Mouse (Mus musculus): ENCODE data around the gene Mki67.
"Not testable (repeated sequence)": the region's sequence is repeated elsewhere in the genome, so short reads cannot be mapped to it uniquely, and the experiment has no call there.

Gene Mki67

DNA sequence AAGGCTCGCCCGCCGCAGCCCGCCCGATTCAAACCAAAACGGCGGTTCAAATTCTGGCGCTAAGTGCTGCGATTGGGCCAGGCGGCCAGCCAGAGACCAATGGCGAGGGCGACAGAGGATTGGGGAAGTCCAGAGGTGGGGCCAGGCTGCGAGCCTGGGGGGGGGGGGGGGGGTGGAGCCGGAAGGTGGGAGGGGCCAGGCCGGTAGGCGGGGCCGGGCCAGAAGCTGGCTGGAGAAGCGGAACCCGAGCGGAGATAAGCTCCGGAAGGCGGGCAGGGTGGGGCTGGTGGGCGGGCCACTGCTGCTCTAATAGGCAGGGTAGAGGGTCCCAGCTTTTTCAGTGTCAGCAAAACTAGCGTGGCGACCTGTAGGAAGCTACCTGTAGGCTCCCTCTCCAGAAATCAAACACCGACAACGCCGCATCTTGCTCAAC lies 300 bp upstream of the Mki67 start:
- DNase-seq, result peak; percentile 75 to 86

DNA sequence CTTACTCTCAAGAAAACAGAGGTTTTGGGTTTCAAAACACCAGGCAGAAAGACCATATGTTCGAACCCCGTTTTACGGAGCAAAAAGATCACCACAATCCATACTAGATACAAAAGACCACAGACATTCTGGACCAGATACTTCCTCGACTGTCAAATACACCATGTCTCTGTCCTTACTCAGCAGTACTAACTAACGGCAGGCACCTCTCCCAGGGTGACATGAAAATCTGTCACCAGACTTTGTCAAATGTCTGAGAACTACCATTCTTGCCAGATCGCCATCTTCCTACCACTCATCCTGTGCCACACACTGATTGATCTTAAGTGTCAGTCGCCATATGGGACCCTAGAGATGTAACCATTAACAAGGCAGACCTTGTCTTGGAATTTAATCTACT lies 995 bp downstream of the Mki67 start:
- DNase-seq, result no peak

DNA sequence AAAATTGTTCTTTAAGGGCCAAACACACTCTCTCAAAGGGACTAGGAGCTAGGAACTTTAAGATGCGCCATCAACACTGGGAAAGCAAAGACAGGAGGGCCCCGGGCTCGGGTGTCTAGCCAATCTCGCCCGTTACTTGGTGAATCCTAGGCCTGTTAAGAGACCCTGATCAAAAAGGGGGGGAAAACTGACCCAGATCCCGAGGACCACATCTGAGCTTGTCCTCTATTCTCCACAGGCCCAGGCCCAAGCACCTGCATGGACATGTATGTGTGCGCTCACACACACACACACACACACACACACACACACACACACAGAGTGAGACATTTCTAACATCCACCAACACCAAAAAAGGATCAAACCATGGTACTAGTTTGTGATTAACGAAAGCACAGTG lies 2.8 kb downstream of the Mki67 start:
- no peak for DNase-seq

DNA sequence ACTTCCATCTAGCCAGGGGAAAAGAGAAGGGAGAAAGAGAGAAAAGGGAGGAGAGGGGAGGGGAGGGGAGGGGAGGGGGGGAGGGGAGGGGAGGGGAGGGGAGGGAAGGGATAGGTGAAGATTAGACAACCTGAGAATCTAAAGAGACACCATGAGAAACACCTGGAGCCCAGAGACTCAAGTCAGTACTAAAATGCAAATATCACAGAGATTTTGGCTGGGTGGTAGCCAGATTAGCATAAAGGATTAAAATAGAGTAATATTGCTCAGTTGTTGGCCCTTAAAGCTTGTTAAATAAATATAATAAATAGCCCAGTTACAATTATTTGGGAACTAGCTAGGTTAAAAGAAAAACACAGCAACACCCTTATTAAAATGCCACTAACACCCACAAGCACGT lies 3.6 kb downstream of the Mki67 start:
- no peak for DNase-seq

DNA sequence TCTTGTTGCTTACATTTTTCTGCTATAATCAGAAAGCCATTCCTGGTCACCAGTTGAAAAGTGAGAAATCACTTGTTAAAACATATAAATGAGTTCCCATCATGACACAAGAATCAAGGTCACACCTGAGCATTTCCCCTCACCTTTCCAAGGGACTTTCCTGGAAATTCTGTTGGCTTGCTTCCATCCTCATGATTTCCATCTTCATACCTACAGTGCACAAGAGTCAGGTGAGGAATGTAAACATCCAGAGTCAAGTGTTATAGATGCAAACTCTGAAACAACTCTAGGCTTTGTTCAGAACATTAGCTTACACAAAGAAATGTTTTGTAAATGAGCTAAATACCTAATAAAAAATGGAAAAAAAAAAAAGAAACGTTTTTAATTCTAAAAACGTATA lies 5.5 kb downstream of the Mki67 start:
- DNase-seq, result no peak

DNA sequence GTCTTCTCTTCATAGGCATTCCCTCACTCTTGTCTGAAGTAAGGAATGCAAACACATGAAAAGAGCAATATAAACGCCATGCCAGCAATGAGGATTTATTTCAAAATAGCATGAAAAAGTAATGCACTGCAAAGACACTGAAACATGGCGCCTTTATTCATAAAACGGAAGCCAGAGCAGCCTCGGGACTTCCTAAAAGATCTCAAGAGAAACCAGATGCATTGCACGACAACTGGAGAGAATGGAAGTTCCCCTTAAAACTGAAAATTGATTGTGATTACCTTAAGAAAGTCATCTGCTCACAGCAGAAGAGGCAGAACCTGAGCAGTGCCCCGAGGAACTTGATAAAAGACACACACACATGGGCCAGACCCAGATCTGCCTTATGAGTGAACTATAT lies 10.4 kb downstream of the Mki67 start:
- no peak for DNase-seq

DNA sequence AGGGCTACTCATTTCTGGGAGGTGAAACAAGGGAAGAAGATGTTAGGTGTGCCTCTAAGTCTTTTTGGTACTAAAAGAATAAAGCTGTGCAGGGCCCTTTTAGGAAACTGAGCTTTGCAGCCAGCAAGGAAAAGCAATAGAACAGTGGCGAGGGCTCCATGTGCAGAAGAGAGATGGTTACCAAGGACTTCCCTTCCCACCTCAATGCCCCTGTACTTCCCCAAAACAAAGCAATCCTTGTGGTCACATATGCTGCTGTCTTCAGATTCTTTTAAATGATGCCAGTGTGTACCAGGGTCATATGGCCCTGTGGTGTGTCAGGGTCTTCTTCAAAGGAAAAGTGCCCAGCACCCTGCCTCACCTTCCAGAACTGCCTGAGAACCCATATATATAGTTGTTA lies 11.1 kb downstream of the Mki67 start:
- DNase-seq, result no peak

DNA sequence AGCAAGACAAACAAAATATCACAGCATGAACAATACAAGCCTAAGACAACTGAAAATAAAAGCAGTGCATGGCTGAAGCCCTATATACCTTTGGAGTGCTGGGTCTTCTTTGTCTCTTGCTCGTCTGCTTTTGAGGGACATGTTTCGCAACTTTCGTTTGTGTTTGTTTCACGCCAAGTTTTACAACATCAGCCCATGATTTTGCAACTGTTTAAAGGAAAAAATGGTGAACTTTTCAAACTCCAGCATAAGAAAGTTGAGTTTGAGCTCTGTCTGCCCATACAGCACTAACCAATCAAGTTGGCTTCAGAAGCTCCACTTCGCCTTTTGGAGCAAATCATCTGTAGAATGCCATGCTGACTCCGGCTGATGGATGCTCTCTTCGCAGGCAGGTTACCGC lies 11.9 kb downstream of the Mki67 start:
- DNase-seq, result no peak

DNA sequence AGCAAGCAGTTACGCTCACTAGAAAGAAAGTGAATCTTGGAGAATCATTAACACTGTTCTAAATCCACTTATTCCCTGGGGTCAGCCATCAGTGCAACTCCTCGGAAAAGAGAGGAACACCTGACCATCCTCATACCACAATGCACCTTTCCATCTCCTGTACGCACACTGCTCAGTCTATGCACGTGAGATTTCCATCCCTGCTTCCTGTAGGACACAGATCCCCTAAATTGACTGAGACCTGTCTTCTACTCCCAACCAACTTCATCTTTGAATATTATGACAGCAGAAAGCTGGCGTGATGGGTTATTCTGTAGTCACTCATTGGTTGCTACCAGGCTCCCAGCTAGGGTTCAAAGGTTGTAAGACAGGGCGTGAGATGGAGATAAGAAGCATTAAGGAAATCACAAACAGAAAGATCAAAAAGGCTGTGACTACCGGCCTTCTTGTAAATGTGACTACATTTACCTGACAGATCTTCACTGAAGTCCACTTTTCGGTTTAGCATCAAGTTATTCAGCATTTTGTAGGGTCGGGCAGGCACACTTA lies 12.5 kb downstream of the Mki67 start:
- DNase-seq, result no peak

DNA sequence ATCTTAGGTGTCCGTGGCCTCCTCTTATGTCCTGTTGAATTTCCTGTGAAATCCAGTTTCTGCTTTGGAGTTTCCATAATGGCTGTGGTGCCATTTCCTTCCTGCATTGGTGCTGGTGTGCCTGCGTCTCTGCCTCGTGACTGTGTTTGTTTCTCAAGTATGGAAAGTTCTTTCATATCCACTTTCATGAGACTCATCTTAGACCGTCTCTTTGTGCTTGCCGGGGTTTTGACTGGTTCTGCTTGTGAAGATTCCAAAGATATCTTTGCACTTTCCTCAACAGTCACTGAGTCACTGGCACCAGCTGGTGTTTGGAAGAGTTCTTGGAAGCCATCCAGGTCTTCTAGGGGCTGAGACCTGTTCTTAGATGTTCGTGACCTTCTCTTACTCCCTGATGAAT lies 16.8 kb downstream of the Mki67 start:
- not testable (repeated sequence) for DNase-seq

DNA sequence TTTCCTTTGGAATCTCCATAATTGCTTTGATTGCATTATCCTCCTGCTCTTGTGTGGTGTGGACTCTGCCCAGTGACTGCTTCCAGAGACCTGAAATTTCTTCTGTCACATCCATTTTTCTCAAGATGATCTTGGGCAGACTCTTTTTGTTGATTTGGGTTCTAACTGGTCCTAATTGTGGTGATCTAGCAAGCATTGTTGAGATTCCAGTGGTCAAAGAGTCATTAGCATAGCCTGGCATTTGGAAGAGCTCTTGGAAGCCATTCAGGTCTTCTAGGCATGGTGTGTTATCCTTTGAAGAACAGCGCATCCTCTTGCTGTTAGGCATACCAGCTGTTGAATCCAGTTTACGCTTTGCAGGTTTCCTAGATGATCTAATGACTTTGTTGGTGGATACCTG lies 17.8 kb downstream of the Mki67 start:
- DNase-seq, result no peak

DNA sequence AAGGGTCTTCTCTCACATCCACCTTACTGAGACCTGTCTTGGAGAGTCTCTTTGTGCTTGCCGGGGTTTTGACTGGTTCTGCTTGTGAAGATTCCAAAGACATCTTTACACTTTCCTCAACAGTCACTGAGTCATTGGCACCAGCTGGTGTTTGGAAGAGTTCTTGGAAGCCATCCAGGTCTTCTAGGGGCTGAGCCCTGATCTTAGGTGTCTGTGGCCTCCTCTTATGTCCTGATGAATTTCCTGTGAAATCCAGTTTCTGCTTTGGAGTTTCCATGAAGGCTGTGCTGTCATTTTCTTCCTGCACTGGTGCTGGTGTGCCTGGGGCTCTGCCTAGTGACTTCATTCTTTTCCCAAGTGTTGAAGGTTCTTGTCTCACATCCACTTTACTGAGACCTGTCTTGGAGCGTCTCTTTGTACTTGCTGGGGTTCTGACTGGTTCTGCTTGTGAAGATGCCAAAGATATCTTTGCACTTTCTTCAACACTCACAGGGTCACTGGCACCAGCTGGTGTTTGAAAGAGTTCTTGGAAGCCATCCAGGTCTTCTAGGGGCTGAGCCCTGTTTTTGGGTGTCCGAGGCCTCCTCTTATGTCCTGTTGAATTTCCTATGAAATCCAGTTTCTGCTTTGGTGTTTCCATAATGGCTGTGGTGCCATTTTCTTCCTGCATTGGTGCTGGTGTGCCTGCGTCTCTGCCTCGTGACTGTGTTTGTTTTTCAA lies 19.0 kb downstream of the Mki67 start:
- DNase-seq, result not testable (repeated sequence)

DNA sequence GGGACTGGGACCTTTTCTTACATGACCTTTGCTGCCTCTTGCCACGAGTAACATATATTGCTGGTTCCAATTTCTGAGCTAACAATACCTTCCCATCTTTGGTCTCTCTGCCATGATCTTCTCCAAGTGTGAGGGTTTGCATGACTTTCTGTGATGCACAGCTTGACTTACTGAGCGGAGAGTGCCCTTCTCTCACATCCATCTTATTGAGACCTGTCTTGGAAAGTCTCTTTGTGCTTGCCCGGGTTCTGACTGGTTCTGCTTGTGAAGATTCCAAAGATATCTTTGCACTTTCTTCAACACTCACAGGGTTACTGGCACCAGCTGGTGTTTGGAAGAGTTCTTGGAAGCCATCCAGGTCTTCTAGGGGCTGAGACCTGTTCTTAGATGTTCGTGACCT lies 20.0 kb downstream of the Mki67 start:
- no peak for DNase-seq

DNA sequence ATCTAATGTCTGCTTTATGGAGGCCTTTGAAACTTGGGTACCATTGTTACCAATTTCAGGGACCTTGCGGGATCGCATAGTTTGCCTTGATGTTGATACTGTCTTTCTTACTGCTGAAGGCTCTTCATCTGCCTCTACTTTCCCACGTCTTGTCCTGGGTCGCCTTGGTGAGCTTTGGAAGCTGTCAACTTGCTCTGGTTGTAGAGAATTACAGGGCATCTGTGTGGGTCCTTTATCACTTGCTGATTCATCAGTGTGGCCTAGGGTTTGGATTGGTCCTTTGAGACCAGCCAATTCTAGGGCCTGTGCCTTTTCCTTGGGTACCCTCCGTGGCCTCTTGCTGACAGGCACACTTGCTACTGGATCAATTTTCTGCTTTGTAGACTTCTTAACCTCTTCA lies 21.4 kb downstream of the Mki67 start:
- no peak for DNase-seq

DNA sequence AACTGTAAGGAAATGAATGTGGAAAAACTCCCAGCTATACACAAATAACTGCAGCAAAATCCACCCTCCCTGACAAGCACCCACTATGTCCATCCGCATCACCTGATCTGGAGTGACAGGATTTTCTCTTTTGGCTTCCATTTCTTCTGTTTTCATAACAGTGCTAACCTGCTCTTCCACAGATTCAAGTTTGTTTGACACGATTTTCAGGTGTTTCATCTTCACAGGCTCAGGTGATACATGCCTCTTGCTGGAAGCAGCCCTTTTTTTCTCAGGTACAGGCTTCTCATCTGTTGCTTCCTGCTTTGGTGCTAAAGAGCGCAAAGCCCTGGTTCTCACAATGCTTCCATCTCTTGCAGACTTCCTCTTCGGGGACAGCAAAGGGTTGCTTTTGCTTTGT lies 22.0 kb downstream of the Mki67 start:
- DNase-seq, result no peak

DNA sequence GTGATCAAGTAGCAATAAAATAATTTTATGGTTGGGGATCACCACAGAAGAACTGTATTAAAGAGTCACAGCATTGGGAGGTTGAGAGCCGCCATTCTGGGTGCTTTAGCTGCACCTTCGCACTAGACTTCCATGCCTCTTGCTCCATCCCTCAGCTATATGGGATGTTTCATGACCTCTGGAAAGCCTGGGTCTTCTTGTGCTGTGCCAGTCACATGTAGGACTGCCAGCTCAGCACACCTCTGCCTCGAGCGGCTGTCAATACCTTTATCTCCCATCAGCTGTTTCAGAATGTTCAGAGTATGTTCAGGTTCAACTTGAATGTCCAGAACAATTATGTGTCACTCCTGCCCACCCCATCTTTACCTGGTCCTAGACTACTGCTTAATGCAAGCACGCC lies 24.2 kb downstream of the Mki67 start:
- DNase-seq, result no peak

DNA sequence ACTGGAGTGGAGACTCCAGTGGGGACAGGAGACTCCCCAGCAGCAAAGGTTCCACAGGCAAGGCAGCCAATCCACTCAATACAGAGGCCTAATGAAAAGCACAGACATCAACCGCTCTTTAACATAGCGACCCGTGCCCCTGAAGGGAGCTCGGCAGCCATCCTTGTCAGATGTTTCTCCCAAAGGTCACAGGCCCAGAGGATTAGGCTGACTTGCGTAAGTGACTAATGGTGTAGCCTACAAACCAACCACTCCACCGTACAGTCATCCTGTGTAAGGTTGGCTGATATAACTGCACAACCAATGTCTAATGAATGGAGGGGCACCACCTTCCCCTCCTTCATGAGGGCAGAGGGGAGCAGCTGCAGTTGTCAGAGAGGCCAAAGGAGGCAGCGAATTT lies 26.8 kb downstream of the Mki67 start:
- no peak for DNase-seq

DNA sequence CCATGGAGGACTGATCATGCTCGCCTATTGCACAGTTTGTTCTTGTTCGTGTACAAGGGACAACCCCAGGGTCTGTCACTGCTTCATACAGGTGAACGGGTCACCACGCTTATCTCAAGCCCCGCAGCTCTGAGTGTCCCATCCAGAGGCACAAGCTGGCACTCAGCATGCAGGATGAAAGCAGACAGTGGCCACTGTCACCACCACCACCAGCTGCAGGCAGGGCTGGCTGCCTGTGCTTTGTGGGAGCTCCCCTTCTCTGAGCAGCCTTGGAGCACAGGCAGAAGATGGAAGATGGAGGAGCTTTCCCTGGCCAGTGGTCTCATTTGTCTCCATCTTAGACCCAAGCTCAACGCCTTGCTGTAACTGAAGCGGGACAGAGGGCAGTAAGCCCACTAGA lies 31.2 kb downstream of the Mki67 start:
- no peak for DNase-seq

DNA sequence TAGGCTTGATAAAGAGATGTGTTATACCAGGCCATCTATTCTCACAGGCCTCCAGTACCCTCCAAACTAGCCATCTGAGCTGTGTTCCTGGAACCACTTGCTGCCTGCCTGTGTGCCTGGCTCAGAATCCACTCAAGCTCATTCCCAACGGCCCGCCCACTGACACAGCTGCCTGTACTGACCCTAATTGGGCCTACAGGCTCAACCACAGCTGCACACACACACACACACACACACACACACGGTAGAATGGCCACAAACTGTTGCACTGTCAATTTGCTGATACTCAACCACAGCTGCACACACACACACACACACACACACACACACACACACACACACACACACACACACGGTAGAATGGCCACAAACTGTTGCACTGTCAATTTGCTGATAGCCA lies 32.1 kb downstream of the Mki67 start:
- DNase-seq, result not testable (repeated sequence)

DNA sequence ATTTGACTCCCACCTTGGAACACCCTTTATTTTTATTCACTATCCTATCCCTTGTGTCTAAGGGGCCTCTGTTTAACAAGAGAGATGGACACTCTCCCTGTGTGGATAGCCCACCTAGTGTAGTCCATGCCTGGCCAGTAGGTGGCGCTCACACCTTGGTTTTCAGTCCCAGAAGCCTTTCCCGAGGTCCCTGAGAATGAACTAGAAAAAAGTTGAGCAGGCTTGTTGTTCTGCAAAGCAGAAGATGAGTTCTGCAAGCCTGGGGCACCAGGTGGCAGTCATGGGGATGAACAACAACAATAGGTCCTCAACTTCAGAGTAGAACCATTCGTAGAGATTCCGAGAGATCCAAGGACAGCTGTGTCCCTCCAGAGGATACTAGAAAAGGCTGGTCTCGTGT lies 35.8 kb downstream of the Mki67 start:
- DNase-seq, result peak in 1 of 2 experiments; percentile 47

DNA sequence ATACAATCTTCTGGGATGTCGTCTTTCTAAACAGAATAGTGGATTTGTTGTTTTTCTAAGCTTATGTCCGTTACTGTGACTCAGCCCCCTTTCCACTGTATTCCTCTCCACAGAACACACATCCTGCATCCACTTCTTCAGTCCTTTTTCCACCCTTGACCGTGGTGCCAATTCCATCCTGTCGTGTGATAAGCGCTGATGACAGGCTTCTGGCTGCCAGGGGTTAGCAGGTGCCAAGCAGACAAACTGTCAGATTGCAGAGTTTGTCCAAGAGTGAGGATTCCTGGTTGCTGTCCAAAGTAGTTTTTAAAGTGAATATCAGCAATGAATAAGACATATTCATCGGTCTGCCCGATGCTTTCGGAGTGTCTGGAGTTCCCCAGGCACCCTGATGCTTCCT lies 39.4 kb downstream of the Mki67 start:
- DNase-seq, result no peak

DNA sequence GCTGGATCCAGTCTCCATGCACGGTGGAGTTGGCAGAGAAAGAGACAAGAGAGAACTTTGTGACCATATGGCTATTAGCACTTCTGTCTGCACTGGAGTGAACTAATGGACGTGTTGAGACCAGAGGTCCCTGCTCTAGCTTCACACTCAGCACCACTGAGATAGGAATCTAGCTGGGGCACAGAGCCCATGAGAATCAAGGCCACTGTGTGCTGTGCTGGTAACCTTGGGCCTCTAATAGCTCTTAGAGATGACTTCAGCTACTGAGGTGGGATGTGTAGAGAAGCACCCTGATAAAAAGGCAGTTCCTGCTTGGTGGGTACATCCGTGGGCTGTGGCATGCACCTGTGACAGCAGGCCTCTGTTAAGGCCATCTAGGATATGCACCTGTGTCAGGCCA lies 42.6 kb downstream of the Mki67 start:
- DNase-seq, result no peak

DNA sequence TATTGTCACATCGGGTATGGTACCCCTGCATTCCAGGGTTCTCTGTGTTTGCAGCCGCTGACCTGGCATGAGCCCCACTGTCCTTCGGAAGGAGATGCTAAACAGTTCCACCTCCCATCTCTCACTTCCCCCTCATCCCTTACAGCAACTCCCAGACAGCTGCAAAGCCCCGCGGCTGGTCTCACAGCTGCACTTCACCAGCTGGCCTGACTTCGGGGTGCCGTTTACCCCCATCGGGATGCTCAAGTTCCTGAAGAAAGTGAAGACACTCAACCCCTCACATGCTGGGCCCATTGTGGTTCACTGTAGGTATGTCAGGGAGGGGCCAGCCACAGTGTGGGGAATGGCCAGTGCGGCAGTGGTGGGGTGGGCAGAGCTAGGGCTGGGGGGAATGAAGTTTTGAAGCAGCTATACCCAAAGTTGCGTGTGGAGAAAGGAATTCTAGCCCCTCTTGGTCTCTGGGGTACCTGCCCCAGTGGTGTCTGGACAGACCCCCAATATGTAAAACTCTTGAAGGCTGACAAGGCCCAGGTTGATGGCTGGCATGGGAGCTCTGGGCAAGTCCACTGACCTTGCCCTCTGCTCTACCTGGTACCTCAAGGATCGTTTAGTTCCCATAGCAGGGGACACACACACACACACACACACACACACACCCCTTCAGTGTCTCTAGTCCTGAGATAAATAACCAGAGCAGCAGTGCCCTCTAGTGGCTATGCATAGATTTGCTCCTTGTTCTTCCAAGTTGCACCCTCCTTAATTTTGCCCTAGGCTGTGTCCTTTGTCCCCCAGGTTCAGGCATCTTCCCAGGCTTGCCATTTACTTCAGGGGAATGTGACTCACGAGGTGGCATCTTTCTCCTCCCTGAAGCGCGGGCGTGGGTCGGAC lies 47.1 kb downstream of the Mki67 start:
- DNase-seq, result peak; percentile 51 to 75

DNA sequence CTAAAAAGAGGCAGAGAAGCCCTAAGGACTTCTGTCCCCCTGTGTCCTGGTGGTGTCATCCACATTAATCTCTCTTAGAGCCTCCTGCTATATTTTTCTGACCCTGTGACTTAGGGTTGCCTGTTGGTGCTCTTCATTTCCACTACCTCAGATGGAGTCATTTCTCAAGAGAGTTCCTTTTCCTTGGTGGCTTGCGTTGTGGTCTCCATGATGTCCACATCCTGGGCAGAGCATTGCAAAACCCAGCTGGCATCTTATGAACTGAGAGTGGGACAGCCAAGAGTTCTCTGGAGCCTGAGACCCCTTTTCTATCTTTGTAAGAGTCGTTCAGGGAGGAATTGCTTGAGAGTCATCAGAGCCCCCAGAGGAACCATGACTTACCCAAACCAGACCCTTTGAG lies 49.8 kb downstream of the Mki67 start:
- no peak for DNase-seq
